Mouse (Mus musculus) cerebellum, postnatal 4 days (tissue): ENCODE data around the gene Tmem269.
A peak's percentile ranks its signal among the peaks of the same experiment; 100 is the strongest.

Source experiments
- DNase-seq, 2 experiments: peaks; one replicate each; pipeline ENCODE4 v3.0.0; 2022; ENCODE audit warnings: low spot score in 2 of 2, mixed read lengths in 1 of 2

Gene Tmem269

DNA sequence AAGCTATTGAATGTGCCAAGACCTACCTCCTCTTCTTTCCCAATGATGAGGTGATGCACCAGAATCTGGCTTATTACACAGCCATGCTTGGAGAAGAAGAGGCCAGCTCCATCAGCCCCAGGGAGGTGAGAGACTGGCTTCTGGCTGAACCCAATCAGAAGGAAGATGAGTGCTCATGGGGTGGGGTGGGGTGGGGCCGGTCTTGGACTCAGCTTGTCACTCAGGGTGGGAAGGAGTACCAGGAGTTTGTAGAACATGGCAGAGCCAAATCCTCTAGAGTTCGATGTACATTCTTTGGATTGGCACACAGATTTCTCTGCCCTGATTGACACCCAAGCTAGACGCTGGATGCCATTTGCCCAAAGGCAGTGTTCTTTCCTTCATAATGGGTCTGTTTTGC is 20.6 kb upstream of the Tmem269 start:
- DNase-seq, result no peak

DNA sequence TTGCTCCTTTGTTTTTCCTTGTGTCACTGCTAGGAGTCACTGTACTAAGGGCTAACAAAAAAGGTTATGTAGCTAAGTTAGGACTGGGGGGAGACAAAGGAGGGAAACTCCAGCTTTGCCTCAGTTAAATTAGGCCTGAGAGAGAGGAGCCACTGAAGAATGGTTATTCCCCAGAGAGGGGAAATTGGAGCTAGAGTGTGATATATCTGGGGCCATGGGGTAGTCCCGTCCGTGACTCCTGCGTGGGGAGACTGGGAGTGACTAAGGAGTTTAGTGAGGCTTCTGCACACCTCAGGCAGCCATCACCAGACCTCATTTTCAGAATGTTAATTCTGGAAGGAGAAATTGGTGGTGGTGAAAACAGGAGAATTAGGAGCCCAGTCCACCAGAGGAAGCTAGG is 16.3 kb upstream of the Tmem269 start:
- DNase-seq, result no peak

DNA sequence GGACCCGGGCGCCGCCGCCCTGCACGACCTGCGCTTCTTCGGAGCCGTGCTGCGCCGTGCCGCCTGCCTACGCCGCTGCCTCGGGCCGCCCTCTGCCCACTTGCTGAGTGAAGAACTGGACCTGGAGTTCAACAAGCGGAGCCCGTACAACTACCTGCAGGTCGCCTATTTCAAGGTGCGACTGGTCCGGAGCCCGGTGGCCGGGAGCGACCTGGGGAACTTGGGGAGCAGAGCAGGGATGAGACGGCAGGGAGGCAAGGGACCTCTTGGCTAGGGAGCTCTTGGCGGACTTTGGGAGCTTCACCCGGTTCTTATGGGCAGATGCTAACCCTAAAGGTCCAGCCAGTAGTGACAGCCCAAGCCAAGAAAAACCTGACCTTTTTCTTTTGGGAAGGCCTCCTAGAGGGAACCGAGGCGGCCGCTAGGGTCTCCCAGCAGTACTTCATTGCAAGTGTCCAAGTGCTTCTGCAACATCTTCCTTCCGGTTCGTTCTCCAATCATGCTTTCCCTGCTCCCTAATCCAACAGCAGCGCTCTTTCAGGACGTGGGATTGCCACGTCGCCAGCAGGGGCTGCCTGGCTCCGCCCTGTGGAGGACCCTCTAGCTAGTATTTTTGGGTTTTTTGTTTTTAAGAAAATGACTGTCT is 15.4 kb upstream of the Tmem269 start:
- DNase-seq, result peak in 1 of 2 experiments; percentile 42

DNA sequence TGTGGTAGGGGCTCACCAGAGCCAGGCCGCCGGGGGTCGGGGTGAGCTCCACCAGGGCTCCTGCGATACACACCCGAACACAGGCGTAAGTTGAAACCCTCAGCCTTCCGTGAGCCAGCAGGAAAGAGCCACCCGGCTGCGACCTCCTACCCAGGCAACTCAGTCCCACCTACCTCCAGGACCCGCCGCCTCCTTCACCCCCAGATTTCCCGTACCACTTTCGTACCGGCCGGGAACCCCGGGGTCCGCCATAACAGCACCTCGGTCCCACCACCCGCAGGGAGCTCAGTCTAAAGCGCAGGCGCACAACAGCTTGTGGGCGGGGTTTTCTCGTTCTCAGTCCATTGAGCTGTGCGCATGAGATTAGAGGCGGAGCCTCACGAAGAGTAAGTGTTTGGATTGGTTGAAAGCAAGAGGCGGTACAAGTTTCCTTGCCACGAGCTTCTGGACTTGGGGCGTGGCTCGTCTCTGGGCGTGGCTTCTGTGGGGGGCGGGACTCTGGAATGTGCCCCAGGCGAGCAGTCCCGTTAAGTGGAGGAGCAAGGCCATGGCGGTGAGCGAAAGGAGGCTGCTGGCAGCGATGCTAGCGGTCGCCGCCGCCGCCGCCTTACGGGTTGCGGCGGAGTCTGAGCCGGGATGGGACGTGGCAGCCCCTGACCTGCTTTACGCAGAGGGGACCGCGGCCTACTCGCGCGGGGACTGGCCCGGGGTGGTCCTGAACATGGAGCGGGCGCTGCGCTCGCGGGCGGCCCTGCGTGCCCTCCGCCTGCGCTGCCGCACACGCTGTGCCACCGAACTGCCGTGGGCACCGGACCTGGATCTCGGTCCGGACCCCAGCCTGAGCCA is 14.6 kb upstream of the Tmem269 start, which contains the start of the genes AU022252 and P3h1:
AU022252 (minus strand) TSS at position 303 of the 846 bp plus-strand sequence.
P3h1 (plus strand) TSS at position 506 of the 846 bp plus-strand sequence.
- peak; percentile 81 to 98 for DNase-seq

DNA sequence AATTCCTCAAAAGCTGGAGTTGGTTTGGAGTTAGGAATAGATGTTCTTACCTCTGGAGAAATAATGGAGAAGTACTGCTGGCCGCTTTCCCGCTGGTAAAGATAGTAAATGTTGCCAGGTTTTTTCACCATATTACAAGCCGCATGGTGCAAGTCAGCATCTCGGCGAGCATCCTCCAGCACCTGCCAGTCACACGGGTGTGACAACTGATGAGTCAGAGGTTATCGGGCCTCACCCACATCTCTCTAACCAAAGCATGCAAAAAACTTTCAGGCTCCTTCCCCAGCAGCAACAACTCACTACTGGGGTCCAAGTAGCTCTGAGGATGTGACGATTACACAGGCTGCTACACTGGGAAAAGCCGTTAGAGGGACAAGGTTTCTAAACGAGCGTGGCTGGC is 8.7 kb upstream of the Tmem269 start:
- no peak for DNase-seq

DNA sequence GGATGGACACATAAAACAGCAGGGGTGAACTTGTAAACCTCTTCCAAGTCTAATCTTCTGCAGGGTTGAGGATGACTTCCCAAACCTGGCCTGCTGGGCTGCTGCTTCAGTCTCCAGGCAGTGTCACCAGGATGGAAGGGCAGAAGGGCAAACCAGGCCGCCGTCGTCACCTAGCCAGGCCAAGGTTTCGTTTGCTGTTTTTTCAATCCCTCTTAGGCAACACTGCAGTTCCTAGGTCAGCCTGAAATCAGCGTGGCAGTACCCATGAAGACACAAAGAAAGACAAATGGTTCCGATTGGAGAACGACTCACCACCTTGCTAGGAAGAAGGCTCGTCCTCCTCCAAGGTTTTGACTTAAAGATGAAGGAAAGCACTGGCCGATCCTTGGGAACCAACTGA is 7.7 kb upstream of the Tmem269 start:
- DNase-seq, result no peak

DNA sequence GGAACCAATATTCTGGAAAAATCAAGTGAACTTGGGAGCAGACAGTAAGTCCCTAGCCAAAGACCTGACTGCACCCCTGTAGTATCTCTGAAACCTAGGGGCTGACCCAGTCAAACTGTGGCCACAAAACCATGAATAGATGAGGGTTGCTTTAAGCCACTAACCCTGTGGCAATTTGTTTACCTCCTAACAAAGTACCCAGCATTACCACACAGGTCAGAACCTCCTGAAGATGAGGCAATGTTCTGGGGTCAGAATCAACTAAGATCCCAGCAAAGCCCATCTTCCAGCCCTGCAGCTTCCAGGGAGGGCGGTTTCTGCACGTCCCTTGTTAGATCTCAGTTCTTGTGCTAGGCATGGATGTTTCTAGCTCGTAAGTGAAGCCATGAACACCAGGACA is 6.5 kb upstream of the Tmem269 start:
- DNase-seq, result no peak

DNA sequence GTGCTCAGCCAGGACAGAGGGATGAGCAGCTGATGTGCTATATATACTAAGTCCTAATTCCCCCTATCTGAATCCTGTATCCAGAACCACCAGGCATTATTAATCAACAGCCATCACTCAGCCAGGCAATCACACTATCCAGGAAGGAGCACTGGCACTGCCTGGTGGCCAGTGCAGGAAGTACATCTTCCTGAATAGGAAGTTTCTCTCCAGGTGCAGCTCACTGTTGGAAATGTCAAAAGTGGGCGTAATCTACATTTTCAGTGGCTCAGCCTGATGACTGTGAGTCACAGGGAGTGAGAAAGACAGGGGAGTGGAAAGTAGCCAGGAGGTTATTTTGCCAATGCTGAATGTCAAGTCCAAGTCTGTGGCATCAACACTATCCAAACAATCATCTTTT is 5.7 kb upstream of the Tmem269 start:
- no peak for DNase-seq

DNA sequence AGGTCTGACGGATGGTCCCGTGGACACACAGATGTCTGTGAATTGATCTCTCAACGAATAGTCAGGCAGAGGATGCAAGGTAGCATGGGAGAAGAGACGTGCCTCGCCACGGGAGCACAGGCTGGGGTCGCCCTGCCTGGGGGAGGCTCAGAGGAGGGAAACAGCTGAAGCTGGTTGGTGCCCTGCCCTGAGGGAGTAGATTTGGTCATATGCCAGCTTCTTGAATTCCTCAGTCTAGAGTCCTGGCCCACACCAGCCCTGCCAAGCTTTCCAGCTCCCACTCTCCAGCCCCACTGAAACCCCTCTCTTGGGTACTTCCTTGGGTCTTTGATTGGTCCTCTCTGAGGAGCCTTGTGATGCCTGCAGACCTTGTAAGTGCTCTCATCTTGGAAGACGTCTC is 1.4 kb downstream of the Tmem269 start:
- no peak for DNase-seq

DNA sequence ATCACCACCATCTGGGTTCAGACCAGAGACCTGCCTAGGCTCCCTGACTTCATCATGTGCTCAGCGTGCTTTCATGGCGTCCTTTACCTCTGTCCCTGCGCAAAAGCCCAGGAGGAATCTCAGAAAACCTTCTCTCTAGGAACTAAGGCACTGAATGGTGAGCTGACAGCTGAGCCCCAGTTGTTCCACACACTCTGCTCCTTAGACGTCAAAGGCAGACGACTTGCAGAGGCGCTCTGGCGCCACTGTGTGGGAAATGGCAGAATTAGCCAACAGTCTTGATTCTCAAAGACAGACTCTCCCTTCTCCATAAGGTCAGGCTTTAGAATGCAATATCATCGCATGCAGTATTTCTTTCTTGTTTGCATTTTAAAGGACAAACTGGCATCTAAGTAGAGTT is 13.3 kb downstream of the Tmem269 start:
- peak in 1 of 2 experiments; percentile 56 for DNase-seq

DNA sequence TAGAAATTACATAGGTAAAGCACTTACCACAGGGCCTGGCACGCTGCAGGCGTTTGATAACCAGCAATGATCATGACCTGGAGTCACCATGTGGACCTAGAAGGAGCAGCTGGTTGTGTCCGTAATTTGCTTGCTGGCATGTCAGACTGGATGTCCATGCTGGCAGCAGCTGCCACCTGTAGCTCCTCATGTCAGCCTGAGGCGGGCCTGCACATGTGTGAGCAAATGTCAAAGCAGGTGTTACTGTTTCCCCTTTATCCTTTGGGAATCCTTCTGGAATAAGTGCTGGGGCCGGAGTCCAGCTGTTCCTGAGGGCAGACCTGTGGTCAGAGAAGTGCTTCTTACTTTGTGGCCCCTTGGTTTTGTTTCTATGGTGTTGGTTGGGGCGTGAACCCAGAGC is 19.9 kb downstream of the Tmem269 start:
- DNase-seq, result no peak

DNA sequence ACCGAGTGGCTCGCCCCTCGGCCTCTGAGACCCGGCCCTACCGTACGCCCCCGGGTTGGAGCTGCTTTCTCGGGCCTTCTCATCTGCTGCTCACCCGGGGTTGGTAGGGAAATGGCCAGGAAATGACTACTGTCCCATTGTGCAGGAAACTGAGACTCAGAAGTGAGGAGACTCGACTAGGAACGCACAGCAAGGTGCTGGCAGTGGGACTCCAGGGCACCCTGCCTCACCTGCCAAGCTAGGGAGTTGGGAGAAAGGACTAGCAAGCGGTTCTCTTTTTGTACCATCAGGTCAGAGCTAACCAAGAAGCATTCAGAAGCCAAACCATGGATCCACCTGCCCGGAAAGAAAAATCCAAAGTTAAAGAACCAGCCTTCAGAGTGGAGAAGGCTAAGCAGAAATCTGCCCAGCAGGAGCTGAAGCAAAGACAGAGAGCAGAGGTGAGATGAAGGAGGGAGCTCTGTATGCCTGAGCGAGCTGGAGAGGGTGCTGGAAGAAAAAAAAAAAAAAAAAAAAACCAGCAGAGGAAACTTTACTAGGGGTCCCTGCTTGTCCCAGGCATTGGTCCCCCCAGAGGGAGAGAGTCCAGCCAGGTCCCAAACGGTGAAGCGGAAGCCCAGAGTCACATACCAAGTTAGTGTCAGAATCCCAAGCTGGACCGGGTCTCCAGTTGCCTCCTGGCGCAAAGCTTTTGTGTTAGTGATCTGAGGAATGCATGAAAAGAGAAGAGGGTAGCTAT is 22.3 kb downstream of the Tmem269 start:
- peak in 1 of 2 experiments; percentile 30 for DNase-seq

DNA sequence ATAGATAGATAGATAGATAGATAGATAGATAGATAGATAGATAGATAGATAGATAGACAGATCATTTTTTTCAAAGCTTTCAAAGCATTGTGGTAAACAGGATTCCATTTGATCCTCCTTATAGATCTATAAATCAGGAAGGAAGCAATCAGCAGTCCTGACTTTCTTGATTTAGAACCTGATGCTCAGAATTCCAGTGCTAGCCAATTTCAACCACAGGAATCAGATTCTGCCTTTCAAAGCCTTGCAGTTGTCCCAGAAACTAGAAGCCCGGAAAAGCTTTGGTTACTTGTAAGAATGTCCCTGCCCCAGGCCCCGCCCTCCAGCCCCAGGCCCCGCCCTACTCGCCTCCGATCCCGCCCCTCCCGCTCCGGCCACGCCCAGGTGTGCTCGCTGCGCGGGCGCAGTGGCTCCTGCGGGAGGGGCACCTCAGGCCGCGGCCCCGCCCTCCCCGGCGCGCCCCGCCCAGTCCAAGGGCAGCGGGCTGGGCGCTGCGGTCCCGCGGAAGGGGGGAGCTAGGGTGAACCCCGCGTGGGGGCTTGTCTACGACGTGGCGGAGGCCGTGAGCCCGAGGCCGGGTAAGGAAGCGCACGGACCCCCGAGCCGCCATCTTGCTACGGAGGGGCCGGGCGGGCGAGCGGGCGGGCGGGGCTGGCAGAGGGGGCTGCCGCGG is 23.0 kb downstream of the Tmem269 start, which contains the start of gene Svbp:
Svbp (plus strand) TSS at position 398 of the 673 bp plus-strand sequence.
- peak; percentile 77 to 90 for DNase-seq

DNA sequence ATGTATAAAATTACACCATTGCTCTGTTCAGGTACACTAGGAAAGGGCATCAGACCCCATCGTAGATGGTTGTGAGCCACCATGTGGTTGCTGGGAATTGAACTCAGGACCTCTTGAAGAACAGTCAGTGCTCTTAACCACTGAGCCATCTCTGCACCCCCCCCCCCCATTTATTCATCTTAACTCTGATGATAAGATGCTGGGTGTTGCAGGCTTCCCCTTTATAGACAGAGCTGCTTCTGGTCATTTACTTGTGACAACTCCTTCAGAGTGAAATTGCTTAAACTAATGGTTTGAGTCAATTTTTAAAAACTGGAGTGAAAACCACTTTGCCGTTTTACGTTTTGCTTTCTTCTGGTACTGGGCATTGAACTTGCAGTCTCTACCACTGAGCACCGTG is 25.3 kb downstream of the Tmem269 start:
- no peak for DNase-seq

DNA sequence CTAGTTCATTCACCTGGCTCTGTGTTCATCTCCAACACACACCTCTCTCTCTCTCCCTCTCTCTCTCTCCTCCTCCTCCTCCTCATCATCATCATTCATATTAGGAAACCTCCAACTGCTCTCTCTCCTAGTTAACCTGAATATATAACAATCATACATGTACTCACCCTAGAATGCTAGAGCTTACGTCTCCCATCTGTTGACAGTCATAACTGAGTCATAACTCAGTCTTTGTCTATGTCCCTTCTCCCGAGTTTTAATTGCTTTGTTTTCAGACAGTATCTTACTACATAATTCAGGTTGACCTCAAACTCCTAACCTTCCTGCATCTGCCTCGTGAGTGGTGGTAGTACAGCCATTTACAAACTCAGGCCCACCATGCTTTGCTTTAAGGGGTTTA is 26.7 kb downstream of the Tmem269 start:
- DNase-seq, result no peak

DNA sequence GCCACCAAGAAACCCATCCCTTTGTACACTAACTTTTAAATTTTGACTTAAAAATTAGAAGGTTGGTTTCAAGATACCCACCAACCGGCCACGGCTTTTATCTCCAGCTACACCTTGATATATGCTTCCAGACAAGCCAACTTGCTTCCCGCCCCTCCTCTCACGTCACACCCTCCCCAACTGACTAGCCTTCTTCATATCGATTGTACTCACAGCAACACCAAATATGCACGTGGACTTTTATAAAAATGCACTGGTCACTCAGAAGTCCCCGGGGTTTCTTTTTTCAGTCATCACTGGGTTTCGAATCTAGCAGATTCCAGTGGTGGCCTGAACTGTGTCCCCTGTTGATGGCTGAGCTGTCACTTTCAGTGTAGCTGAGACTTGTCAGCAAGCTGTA is 27.4 kb downstream of the Tmem269 start:
- no peak for DNase-seq

DNA sequence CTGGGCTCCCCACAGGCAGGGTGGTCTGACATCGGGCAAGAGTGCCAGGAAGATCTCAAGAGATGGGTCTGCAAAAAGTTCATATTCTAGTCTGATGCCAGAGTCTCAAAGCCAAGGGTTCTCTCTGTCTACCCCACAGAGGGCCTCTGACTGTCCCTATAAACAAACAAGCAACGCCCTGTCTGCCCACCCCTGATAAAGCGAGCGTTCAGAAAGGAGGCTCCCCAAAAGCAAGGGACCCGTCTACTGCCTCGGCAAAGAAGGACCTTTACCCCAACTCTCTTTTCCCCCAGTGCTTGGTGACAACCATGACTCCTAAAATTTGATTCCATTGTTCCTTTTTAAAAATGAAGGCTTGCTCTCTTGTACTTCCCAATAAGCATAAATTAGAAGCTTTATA is 28.2 kb downstream of the Tmem269 start, which contains the start of gene Ermap:
Ermap (minus strand) TSS at position 148 of the 400 bp plus-strand sequence.
- no peak for DNase-seq

DNA sequence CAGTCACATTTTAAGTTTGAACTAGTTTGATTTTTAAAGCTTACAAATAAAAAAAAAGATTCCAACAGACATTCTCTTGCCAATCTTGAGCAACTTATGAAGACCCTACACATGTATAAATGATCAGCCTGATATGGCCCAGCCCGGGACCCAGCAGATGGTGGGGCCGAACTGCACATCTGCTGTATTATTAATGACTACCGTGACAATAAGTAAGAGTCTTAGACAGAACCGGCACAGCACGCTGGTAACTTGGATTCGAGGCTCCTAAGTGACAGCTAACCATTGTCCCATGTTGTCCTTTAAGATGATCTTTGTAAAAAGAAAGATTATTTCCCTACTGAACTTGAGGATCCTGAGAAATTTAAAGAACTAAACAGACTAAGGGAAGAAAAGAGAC is 28.6 kb downstream of the Tmem269 start:
- DNase-seq, result no peak

DNA sequence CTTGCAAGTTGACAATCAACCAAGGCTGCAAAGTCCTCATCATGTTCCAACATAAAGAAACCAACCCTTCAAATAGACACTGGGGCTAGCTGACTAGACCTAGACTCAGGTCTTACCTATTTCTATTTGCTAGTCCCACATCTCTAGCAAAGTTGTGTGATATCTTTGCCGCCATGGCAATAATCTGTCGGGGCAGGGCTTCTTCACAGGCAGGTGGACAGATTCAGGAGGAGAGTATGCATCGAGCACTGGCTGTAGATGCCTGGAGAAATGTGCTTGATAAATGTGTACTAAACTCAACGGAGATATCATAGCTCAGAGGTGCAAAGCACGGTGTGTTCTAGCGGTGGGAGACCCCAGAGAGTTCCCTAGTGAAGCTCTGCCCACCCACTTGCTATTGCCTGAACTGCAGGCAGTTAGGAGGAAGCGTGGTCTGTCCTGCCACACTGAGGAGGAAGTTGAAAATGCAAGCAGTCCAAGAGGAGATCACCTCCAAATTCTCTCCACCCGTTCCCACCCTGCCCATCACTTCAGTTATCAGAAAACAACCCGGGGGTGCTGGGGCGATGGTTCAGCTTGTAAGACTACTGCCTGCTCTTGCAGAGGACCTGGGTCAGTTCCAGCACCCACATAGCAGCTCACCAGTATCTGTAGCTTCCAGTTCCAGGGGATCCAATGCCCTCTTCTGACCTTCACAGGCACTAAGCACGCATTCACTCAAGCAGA is 29.8 kb downstream of the Tmem269 start:
- DNase-seq, result no peak

DNA sequence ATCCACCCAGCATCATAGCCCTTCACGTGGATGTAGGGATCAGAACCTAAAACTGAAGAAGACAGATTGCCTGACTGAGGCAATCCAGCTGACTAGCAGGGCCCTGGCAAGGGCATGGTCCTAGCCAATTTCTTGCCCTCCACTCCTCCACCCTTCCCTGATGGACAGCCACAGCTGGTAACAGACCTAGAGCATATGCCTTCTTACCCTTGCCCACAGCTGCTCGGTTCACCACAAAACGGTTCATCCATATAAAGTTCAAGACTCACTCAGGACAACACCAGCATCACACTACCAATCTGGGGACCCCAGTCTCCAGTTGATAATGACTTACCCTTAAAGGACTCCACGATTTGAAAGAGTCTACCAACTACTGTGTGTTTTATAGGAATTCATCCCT is 32.2 kb downstream of the Tmem269 start:
- DNase-seq, result no peak

DNA sequence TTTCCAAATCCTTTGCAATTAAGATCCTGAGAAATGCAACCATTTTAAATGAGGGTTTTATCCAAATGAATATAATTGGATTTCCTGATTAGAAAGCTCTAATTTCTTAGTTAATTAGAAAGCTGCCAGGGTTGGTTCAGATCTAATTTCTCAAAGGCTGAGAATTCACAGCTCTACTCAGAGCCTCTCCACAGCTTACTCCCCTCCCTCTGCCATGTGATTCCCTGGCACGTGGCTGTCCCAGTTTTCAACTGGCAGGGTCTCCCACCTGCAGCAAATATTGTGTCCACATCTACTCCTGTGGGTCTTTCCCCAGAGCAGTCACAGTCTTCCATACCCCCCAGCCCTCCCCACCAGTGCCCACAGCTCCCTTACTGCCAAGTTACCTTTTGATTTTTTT is 34.5 kb downstream of the Tmem269 start:
- no peak for DNase-seq
